Mouse (Mus musculus): Measurements from ENCODE around the gene Zbtb17. TPM values are rescaled to one million over a fixed set of nuclear protein-coding genes. Genes with fewer than 3 reads are reported as not detected.

Gene Zbtb17
- total RNA-seq, 2 experiments from 2014 or later: 16.2 to 20.0 TPM

- peak; percentile 46 for DNase-seq
Measured at GRCm38 (mm10) chr4:141425484-141426479, 18.7 kb upstream of the Zbtb17 start.

GRCm38 (mm10) chr4:141426796-141427745 is 17.4 kb upstream of the Zbtb17 start:
- DNase-seq: no peak

GRCm38 (mm10) chr4:141427921-141428320 is 16.5 kb upstream of the Zbtb17 start:
- DNase-seq: no peak

- peak; percentile 53 for DNase-seq
Measured at GRCm38 (mm10) chr4:141429381-141429780, 15.1 kb upstream of the Zbtb17 start.

GRCm38 (mm10) chr4:141429847-141430246 is 14.6 kb upstream of the Zbtb17 start:
- DNase-seq: peak; percentile 68

- DNase-seq: peak; percentile 86
Measured at GRCm38 (mm10) chr4:141430997-141431396, 13.5 kb upstream of the Zbtb17 start.

GRCm38 (mm10) chr4:141432666-141433065 is 11.8 kb upstream of the Zbtb17 start:
- DNase-seq: no peak

- DNase-seq: no peak
Measured at GRCm38 (mm10) chr4:141433191-141433590, 11.3 kb upstream of the Zbtb17 start.

- no peak for DNase-seq
Measured at GRCm38 (mm10) chr4:141435974-141436373, 8.5 kb upstream of the Zbtb17 start, which contains the start of gene Srarp. Gene Srarp (minus strand): TSS chr4:141436105.

- no peak for DNase-seq
Measured at GRCm38 (mm10) chr4:141439083-141439803, 5.2 kb upstream of the Zbtb17 start.

- no peak for DNase-seq
Measured at GRCm38 (mm10) chr4:141440877-141441276, 3.6 kb upstream of the Zbtb17 start.

- DNase-seq: no peak
Measured at GRCm38 (mm10) chr4:141443641-141444429, 619 bp upstream of the Zbtb17 start.

- DNase-seq: no peak
Measured at GRCm38 (mm10) chr4:141445328-141445720, 870 bp downstream of the Zbtb17 start.

- no peak for DNase-seq
Measured at GRCm38 (mm10) chr4:141446211-141446610, 1.8 kb downstream of the Zbtb17 start.

GRCm38 (mm10) chr4:141451251-141451650 is 6.8 kb downstream of the Zbtb17 start:
- no peak for DNase-seq

GRCm38 (mm10) chr4:141451916-141452450 is 7.5 kb downstream of the Zbtb17 start:
- no peak for DNase-seq

GRCm38 (mm10) chr4:141454581-141455350 is 10.3 kb downstream of the Zbtb17 start:
- no peak for DNase-seq

- no peak for DNase-seq
Measured at GRCm38 (mm10) chr4:141455526-141455925, 11.1 kb downstream of the Zbtb17 start.

GRCm38 (mm10) chr4:141456193-141456938 is 11.9 kb downstream of the Zbtb17 start:
- no peak for DNase-seq

Data from adrenal gland, postnatal 10 days (tissue).